Mouse (Mus musculus) MEL (cell line): ENCODE measurements around the gene Hemk1. TPM values are rescaled to one million over a fixed set of nuclear protein-coding genes. Genes with fewer than 3 reads are reported as not detected.

Experiments
- DNase-seq: peaks from one replicate; pipeline ENCODE4 v3.0.0; 2011; ENCODE audit warnings: low read depth, low spot score
- H3K27ac ChIP-seq: 2 replicates; pipeline ENCODE4 v1.5.1; 2012; ENCODE audit warnings: low read depth, mild to moderate bottlenecking, control low read depth, low read length, moderate library complexity; ENCODE audit not compliant: control insufficient read depth
- H3K27me3 ChIP-seq, 2 experiments: fragments of 150-350 bp in 1 of 2; sonication (generic) in 1 of 2; 2 replicates each; pipeline ENCODE4 v1.6.1; 2012; ENCODE audit warnings: low read length in 2 of 2, mild to moderate bottlenecking in 2 of 2, improper control_type of control experiment in 1 of 2, moderate library complexity in 1 of 2; ENCODE audit not compliant: insufficient read depth in 2 of 2, control insufficient read depth in 1 of 2
- H3K36me3 ChIP-seq, 2 experiments: 2 replicates each; pipeline ENCODE4 v1.6.1; 2012 to 2014; ENCODE audit warnings: low read length in 2 of 2, improper control_type of control experiment in 1 of 2, inconsistent platforms in 1 of 2, mild to moderate bottlenecking in 1 of 2; ENCODE audit not compliant: insufficient read depth in 2 of 2, control insufficient read depth in 1 of 2
- H3K4me1 ChIP-seq, 2 experiments: fragments of 150-350 bp in 1 of 2; sonication (generic) in 1 of 2; 2 replicates each; pipeline ENCODE4 v1.6.1; 2012; ENCODE audit warnings: low read length in 2 of 2, improper control_type of control experiment in 1 of 2, mild to moderate bottlenecking in 1 of 2; ENCODE audit not compliant: insufficient read depth in 2 of 2, control insufficient read depth in 1 of 2
- H3K4me3 ChIP-seq, 2 experiments: fragments of 150-350 bp in 1 of 2; sonication (generic) in 1 of 2; 2 replicates each; pipeline ENCODE4 v1.5.1; 2012; ENCODE audit warnings: low read depth in 2 of 2, low read length in 2 of 2, mild to moderate bottlenecking in 2 of 2, moderate library complexity in 2 of 2, control low read depth in 1 of 2, improper control_type of control experiment in 1 of 2; ENCODE audit not compliant: control insufficient read depth in 1 of 2, insufficient read depth in 1 of 2
- H3K79me2 ChIP-seq: 2 replicates; pipeline ENCODE4 v1.6.1; 2012; ENCODE audit warnings: mild to moderate bottlenecking, low read length, moderate library complexity; ENCODE audit not compliant: control insufficient read depth, poor library complexity, insufficient read depth
- H3K9ac ChIP-seq: 2 replicates; pipeline ENCODE4 v1.6.1; 2012; ENCODE audit warnings: low read depth, mild to moderate bottlenecking, control low read depth, low read length, moderate library complexity; ENCODE audit not compliant: control insufficient read depth, poor library complexity, severe bottlenecking
- H3K9me3 ChIP-seq: fragments of 150-350 bp; sonication (generic); replicated peaks from 2 replicates; pipeline ENCODE4 v1.6.1; 2012; ENCODE audit warnings: mild to moderate bottlenecking, low read length, improper control_type of control experiment, moderate library complexity; ENCODE audit not compliant: insufficient read depth
- CHD1 ChIP-seq: IDR thresholded peaks from 2 replicates; pipeline ENCODE4 v1.6.1; 2012; ENCODE audit warnings: low read depth, mild to moderate bottlenecking, inconsistent platforms, low read length, improper control_type of control experiment
- CHD2 ChIP-seq: IDR thresholded peaks from 2 replicates; pipeline ENCODE4 v1.6.1; 2011; ENCODE audit warnings: low read length, improper control_type of control experiment
- KAT2A ChIP-seq: conservative IDR thresholded peaks from 2 replicates; pipeline ENCODE4 v1.6.1; 2012; ENCODE audit warnings: low read depth, low read length, improper control_type of control experiment, inconsistent platforms
- MAZ ChIP-seq: IDR thresholded peaks from 2 replicates; pipeline ENCODE4 v1.6.1; 2012; ENCODE audit warnings: low read depth, mild to moderate bottlenecking, inconsistent platforms, low read length, improper control_type of control experiment
- MEF2A ChIP-seq: IDR thresholded peaks from 2 replicates; pipeline ENCODE4 v1.6.1; 2014; ENCODE audit warnings: low read depth, mild to moderate bottlenecking, inconsistent platforms, low read length, improper control_type of control experiment; ENCODE audit not compliant: poor library complexity, insufficient replicate concordance, severe bottlenecking; ENCODE audit errors: extremely low read depth
- MXI1 ChIP-seq: IDR thresholded peaks from 2 replicates; pipeline ENCODE4 v1.6.1; 2011; ENCODE audit warnings: mild to moderate bottlenecking, low read depth, low read length, improper control_type of control experiment
- MYB ChIP-seq: IDR thresholded peaks from 2 replicates; pipeline ENCODE4 v1.6.1; 2011; ENCODE audit warnings: mild to moderate bottlenecking, low read depth, low read length, improper control_type of control experiment
- POLR2A ChIP-seq, 2 experiments: IDR thresholded peaks; 2 replicates each; pipeline ENCODE4 v1.6.1; 2011 to 2012; ENCODE audit warnings: low read length in 2 of 2, mild to moderate bottlenecking in 2 of 2, control low read depth in 1 of 2, improper control_type of control experiment in 1 of 2, low read depth in 1 of 2, moderate library complexity in 1 of 2; ENCODE audit not compliant: control insufficient read depth in 1 of 2, insufficient read depth in 1 of 2, poor library complexity in 1 of 2
- POLR2AphosphoS5 ChIP-seq: IDR thresholded peaks from 2 replicates; pipeline ENCODE4 v1.6.1; 2012; ENCODE audit warnings: low read depth, borderline replicate concordance, mild to moderate bottlenecking, inconsistent platforms, low read length, moderate library complexity, mixed read lengths
- RCOR1 ChIP-seq: IDR thresholded peaks from 2 replicates; pipeline ENCODE4 v1.6.1; 2012; ENCODE audit warnings: low read depth, mild to moderate bottlenecking, inconsistent platforms, low read length, improper control_type of control experiment
- TCF12 ChIP-seq: IDR thresholded peaks from 2 replicates; pipeline ENCODE4 v1.6.1; 2014; ENCODE audit warnings: low read depth, mild to moderate bottlenecking, inconsistent platforms, low read length, improper control_type of control experiment, moderate library complexity
- UBTF ChIP-seq: IDR thresholded peaks from 2 replicates; pipeline ENCODE4 v1.6.1; 2012; ENCODE audit warnings: low read depth, mild to moderate bottlenecking, inconsistent platforms, low read length, improper control_type of control experiment, moderate library complexity, borderline replicate concordance; ENCODE audit not compliant: insufficient read depth
- USF2 ChIP-seq, 2 experiments: IDR thresholded peaks; 2 replicates each; pipeline ENCODE4 v1.6.1; 2011 to 2012; ENCODE audit warnings: improper control_type of control experiment in 2 of 2, low read length in 2 of 2, borderline replicate concordance in 1 of 2, inconsistent platforms in 1 of 2, low read depth in 1 of 2, mild to moderate bottlenecking in 1 of 2; ENCODE audit not compliant: insufficient read depth in 1 of 2
- ZC3H11A ChIP-seq: IDR thresholded peaks from 2 replicates; pipeline ENCODE4 v1.6.1; 2012; ENCODE audit warnings: low read depth, mild to moderate bottlenecking, inconsistent platforms, low read length, improper control_type of control experiment
- ZMIZ1 ChIP-seq: IDR thresholded peaks from 2 replicates; pipeline ENCODE4 v1.6.1; 2012; ENCODE audit warnings: low read depth, mild to moderate bottlenecking, inconsistent platforms, low read length, improper control_type of control experiment, moderate library complexity
- polyA plus RNA-seq, 2 experiments: library from polyadenylated mRNA; stranded (reverse) in 1 of 2; unstranded in 1 of 2; fragments of >175 nt in 1 of 2; fragments of >200 nt in 1 of 2; gene quantifications; 2 replicates each; pipeline versions ENCODE4 v1.2.1 to v1.2.4; 2012; ENCODE audit warnings: low replicate concordance in 2 of 2, low read depth in 1 of 2; ENCODE audit not compliant: insufficient read length in 2 of 2, insufficient read depth in 1 of 2, missing spikeins in 1 of 2
- total RNA-seq: library from RNA; depleted of rRNA; stranded (reverse); fragments of 300-350 nt; gene quantifications from 2 replicates; pipeline ENCODE4 v1.2.3, GENCODE M21; 2012

The Hemk1 gene
- total and polyA plus RNA-seq, 3 experiments, result 7.5 to 11.8 TPM; not detected in 1

DNA sequence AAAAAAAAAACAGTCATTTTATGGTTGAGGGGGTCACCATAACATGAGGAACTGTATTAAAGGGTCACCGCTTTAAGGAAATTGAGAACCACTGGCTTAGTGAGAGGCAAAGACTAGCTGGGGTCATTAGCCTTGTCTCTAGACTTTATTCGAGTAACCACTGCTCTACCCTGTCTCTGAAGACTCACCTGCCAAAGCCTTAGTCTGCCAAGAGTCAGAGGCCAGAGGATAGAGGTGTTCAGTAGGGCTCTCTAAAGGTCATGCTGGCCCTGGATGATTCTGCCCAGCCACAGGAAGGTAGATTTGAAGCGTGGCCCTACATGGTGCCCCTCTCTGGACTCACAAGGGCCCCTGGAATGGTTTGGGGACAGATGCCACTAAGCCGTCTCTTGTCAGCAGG is 33.1 kb downstream of the Hemk1 start:
- Histone ChIP-seq H3K27me3 (no peaks in the 10 kb centered on the region), H3K4me3 (no peak overlapping the region)
- DNase-seq, result no peak

GRCm38 (mm10) chr9:107304383-107304782 is 33.8 kb downstream of the Hemk1 start:
- TF ChIP-seq POLR2A (IDR thresholded peaks at IDR 0.05; ENCODE audit: control insufficient read depth in 1 of 2, insufficient read depth in 1 of 2, low read depth in 1 of 2, low read length in 2 of 2, poor library complexity in 1 of 2), result no peak
- TF ChIP-seq USF2 (IDR thresholded peaks at IDR 0.05; ENCODE audit: borderline replicate concordance in 1 of 2, insufficient read depth in 1 of 2, low read depth in 1 of 2, low read length in 2 of 2), result no peak
- TF ChIP-seq CHD2, result no peak
- TF ChIP-seq MXI1, result no peak
- TF ChIP-seq ZC3H11A, result no peak
- TF ChIP-seq UBTF, result no peak
- TF ChIP-seq KAT2A, result no peak
- H3K4me3 ChIP-seq, result no peak overlapping the region

More for the DNA sequence above, 33.1 kb downstream of the Hemk1 start:
- peaks cover 2% of the 10 kb centered on the region; the same call in 1 of the 2 replicates for H3K79me2 ChIP-seq
- no peak overlapping the region for H3K9ac ChIP-seq
- H3K36me3 ChIP-seq, result peaks cover 0 to 24% of the 10 kb centered on the region in 2 experiments; a peak in 2 of 4 replicates
- no peak for TF ChIP-seq MXI1
- TF ChIP-seq CHD1, result no peak
- no peak for TF ChIP-seq ZC3H11A
- no peak for TF ChIP-seq MAZ
- TF ChIP-seq MEF2A, result no peak
- TF ChIP-seq MYB, result no peak
- TF ChIP-seq RCOR1, result no peak
- no peak for TF ChIP-seq POLR2AphosphoS5
- no peak for TF ChIP-seq TCF12
- TF ChIP-seq ZMIZ1, result no peak
- H3K9me3 ChIP-seq, result no peaks in the 10 kb centered on the region
- H3K4me1 ChIP-seq, result peaks cover 4 to 44% of the 10 kb centered on the region in 2 experiments
- no peak overlapping the region for H3K27ac ChIP-seq

More at GRCm38 (mm10) chr9:107304383-107304782, 33.8 kb downstream of the Hemk1 start:
- Histone ChIP-seq H3K27ac (no peak overlapping the region), H3K9me3 (no peaks in the 10 kb centered on the region), H3K27me3 (no peaks in the 10 kb centered on the region), H3K36me3 (peaks cover 0 to 26% of the 10 kb centered on the region in 2 experiments; a peak in 2 of 4 replicates), H3K79me2 (peaks cover 5% of the 10 kb centered on the region; the same call in 1 of the 2 replicates), H3K9ac (no peak overlapping the region), H3K4me1 (peaks cover 4 to 44% of the 10 kb centered on the region in 2 experiments)
- no peak for DNase-seq
